Mouse (Mus musculus) G1E (cell line): Measurements from ENCODE around the gene Cog2. TPM values are rescaled to one million over a fixed set of nuclear protein-coding genes. Genes with fewer than 3 reads are reported as not detected.

ENCODE experiments used
- ATAC-seq: 2 replicates; pipeline ENCODE4 v1.8.0; 2016; ENCODE audit warnings: mild to moderate bottlenecking; ENCODE audit not compliant: insufficient number of reproducible peaks, poor library complexity, low FRiP score, severe bottlenecking; ENCODE audit errors: extremely low read depth
- DNase-seq: peaks from one replicate; pipeline ENCODE4 v3.0.0; 2012; ENCODE audit warnings: low spot score
- H3K27me3 ChIP-seq: 2 replicates; pipeline ENCODE4 v1.6.1; 2012; ENCODE audit warnings: mild to moderate bottlenecking, low read length, inconsistent platforms; ENCODE audit not compliant: insufficient read depth
- H3K36me3 ChIP-seq: replicated peaks from 2 replicates; pipeline ENCODE3; 2012; ENCODE audit warnings: mild to moderate bottlenecking, inconsistent platforms
- H3K4me1 ChIP-seq: 2 replicates; pipeline ENCODE4 v1.6.1; 2012; ENCODE audit warnings: low read depth, low read length, inconsistent platforms, mixed read lengths; ENCODE audit not compliant: insufficient read depth
- H3K4me3 ChIP-seq: 2 replicates; pipeline ENCODE4 v1.5.1; 2012; ENCODE audit warnings: low read depth, mild to moderate bottlenecking, inconsistent platforms, low read length, moderate library complexity, mixed read lengths
- H3K9me3 ChIP-seq: replicated peaks from 2 replicates; pipeline ENCODE4 v1.6.1; 2012; ENCODE audit warnings: inconsistent platforms
- CTCF ChIP-seq: IDR thresholded peaks from 2 replicates; pipeline ENCODE4 v1.5.1; 2012; ENCODE audit warnings: low read depth, low read length, inconsistent platforms, mixed read lengths
- GATA1 ChIP-seq: IDR thresholded peaks from 2 replicates; pipeline ENCODE4 v1.6.1; 2012; ENCODE audit warnings: borderline replicate concordance, low read length, inconsistent platforms, mixed read lengths
- GATA2 ChIP-seq: IDR thresholded peaks from 2 replicates; pipeline ENCODE4 v1.6.1; 2012; ENCODE audit warnings: low read depth, low read length, inconsistent platforms, borderline replicate concordance
- POLR2AphosphoS5 ChIP-seq: IDR thresholded peaks from 2 replicates; pipeline ENCODE4 v1.6.1; 2012; ENCODE audit warnings: low read depth, low read length, inconsistent platforms; ENCODE audit not compliant: insufficient replicate concordance
- TAL1 ChIP-seq: conservative IDR thresholded peaks from 2 replicates; pipeline ENCODE4 v1.6.1; 2012; ENCODE audit warnings: low read depth, low read length, inconsistent platforms, mixed read lengths
- polyA plus RNA-seq: library from polyadenylated mRNA; stranded (reverse); fragments of >175 nt; gene quantifications from 2 replicates; pipeline ENCODE4 v1.2.3, GENCODE M21; 2012
- total RNA-seq, 2 experiments: library from RNA; stranded (forward) in 1 of 2; stranded (reverse) in 1 of 2; fragments of 200-1000 nt in 1 of 2; fragments of >200 nt in 1 of 2; fragmentation: Nextera tagmentation in 1 of 2; gene quantifications; 2 replicates each; pipeline ENCODE4 v1.2.3; 2014 to 2017

Cog2 gene
- total and polyA plus RNA-seq, 3 experiments = 17.5 to 40.2 (median 20.3) TPM

DNA sequence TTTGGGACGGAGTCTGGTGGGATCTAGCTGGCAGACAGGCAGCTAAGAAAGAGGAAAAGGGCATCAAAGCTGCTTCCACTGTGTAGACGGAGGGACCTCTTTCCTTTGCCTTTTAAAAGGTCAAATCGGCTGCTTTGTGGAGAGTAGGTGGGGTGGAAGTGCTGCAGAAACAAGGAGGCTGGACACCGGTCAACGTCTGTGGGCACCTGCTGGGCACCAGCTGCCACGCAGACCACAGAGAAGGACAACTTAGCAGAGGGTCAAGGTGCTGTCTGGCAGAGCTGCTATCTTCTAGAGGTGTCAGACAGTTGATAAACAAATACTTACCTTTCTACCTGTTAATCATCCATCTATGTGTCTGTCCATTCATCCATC, 12.3 kb upstream of the Cog2 start:
- H3K27me3 ChIP-seq = no peaks in the 10 kb centered on the region
- H3K36me3 ChIP-seq = no peaks in the 10 kb centered on the region

DNA sequence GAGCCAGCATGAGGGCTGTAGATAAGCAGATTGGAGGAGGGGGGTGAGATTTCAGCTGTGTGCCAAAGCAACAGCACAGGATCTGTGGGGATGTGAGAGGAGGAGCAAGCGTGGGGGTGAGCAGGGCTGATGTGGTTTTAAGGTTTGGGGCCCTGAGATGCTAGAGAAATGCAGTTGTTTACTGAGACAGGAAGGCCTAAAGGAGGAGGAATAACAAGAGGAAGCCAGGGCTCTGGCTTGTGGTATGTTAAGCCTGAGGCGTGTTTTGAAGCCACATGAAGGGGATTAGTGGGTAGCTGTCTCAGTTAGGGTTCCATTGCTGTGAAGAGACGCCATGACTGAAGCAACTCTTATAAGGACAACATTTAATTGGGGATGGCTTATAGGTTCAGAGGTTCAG, 11.4 kb upstream of the Cog2 start:
- no peak for TF ChIP-seq TAL1
- no peak for TF ChIP-seq GATA2
- TF ChIP-seq GATA1 = no peak
- TF ChIP-seq POLR2AphosphoS5 = no peak
- TF ChIP-seq CTCF = no peak
- no peaks in the 10 kb centered on the region for H3K4me1 ChIP-seq
- H3K27me3 ChIP-seq = no peaks in the 10 kb centered on the region
- H3K9me3 ChIP-seq = no peaks in the 10 kb centered on the region
- no peak overlapping the region for H3K4me3 ChIP-seq
- no peaks in the 10 kb centered on the region for H3K36me3 ChIP-seq
- DNase-seq (no peak), ATAC-seq (no peak)

More for the DNA sequence above, 12.3 kb upstream of the Cog2 start:
- ATAC-seq (no peak), DNase-seq (no peak)
- TF ChIP-seq POLR2AphosphoS5 = no peak
- no peak for TF ChIP-seq GATA2
- no peak for TF ChIP-seq GATA1
- TF ChIP-seq CTCF = no peak
- TF ChIP-seq TAL1 = no peak
- no peak overlapping the region for H3K4me3 ChIP-seq
- H3K9me3 ChIP-seq = no peaks in the 10 kb centered on the region
- no peaks in the 10 kb centered on the region for H3K4me1 ChIP-seq

DNA sequence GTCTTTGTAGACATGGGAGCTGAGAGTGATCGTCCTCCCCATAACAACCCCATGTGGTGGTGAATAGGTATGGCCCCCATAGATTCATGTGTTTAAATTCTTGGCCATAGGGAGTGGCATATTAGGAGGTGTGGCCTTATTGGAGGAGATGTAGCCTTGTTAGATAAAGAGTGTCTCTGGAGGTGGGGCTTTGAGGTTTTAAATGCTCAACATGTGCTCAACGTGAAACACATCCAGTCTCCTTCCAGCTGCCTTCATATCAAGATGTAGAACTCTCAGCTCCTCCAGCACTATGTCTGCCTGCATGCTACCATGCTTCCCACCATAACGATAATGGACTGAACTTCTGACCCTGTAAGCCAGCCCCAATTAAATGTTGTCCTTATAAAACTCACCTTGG, 4.5 kb upstream of the Cog2 start:
- DNase-seq (no peak), ATAC-seq (no peak)
- TF ChIP-seq TAL1 = no peak
- TF ChIP-seq POLR2AphosphoS5 = no peak
- TF ChIP-seq GATA1 = no peak
- no peak for TF ChIP-seq CTCF
- TF ChIP-seq GATA2 = no peak
- Histone ChIP-seq H3K36me3 (no peaks in the 10 kb centered on the region), H3K4me3 (no peak overlapping the region), H3K9me3 (no peaks in the 10 kb centered on the region), H3K27me3 (peaks cover 7% of the 10 kb centered on the region; the same call in 1 of the 2 replicates), H3K4me1 (peaks cover 16% of the 10 kb centered on the region)

DNA sequence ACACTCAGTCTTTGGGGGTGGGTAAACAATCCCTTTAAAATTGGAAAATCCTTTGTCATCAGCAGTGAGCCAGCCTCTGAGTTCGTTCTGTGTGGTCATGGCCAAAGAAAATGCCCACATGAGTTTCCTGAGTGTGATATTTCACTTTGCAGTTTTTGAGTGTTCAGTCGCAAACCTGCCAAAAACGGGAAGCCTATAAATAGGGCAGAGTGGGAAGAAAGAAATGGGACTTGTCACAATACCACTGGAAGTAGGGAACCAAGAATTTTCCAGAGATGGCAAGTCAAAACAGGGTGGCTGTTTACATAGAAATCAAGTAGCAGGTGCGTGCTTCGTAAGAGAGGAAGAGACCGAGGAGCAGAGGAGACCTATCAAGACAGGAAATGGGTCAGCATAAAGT, 4.0 kb upstream of the Cog2 start:
- Histone ChIP-seq H3K27me3 (peaks cover 7% of the 10 kb centered on the region; the same call in 1 of the 2 replicates), H3K9me3 (no peaks in the 10 kb centered on the region), H3K4me3 (no peak overlapping the region), H3K4me1 (peaks cover 19% of the 10 kb centered on the region), H3K36me3 (no peaks in the 10 kb centered on the region)
- DNase-seq (no peak), ATAC-seq (no peak)
- TF ChIP-seq POLR2AphosphoS5 (no peak), GATA2 (no peak), CTCF (no peak), TAL1 (no peak), GATA1 (no peak)

DNA sequence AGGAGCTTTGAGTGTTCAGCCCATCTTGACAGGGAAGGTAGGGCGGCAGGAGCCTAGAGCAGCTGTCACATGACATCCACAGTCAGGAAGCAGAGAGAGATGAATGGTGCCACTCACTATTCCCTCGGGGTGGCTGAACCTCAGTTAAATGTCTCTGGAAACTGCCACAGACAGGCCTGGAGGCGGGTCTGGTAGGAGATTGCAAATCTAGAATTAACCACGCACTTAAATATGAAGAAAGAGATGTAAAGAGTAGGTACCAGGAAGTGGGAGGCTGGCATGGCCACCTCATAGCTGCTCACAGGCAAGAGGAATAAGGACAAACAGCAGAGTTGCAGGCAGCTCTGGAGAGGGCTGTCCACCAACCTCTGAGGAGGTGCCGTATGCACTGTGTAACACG, 3.4 kb upstream of the Cog2 start:
- Histone ChIP-seq H3K4me1 (peaks cover 25% of the 10 kb centered on the region), H3K9me3 (no peaks in the 10 kb centered on the region), H3K4me3 (no peak overlapping the region), H3K36me3 (peaks cover 3% of the 10 kb centered on the region), H3K27me3 (peaks cover 7% of the 10 kb centered on the region; the same call in 1 of the 2 replicates)
- no peak for DNase-seq
- TF ChIP-seq CTCF = no peak
- TF ChIP-seq TAL1 = no peak
- no peak for TF ChIP-seq POLR2AphosphoS5
- no peak for TF ChIP-seq GATA2
- TF ChIP-seq GATA1 = no peak
- ATAC-seq = no peak

DNA sequence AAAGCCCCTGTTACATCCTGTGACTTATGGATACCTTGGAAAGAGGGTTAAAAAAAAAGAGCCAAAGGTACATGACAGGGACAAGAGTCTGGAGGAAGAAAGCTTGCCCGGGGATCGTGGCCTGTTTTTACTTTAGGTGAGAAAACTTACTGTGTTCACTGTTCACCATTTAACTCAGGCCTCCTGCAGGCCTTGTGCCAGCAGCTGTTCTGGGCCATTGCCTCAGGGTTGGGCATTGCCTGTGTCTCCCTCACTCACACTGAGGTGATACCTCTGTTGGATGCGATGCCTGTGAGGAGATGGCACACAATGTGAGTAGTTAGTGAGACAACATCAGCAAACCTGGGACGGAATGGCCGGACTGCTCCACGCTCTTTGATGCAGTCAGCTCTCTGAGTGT, 1.4 kb downstream of the Cog2 start:
- Histone ChIP-seq H3K4me3 (peak overlapping the region; percentile 98; the same call in 1 of the 2 replicates), H3K27me3 (peaks cover 7% of the 10 kb centered on the region; the same call in 1 of the 2 replicates), H3K9me3 (no peaks in the 10 kb centered on the region), H3K4me1 (peaks cover 34% of the 10 kb centered on the region), H3K36me3 (peaks cover 47% of the 10 kb centered on the region)
- ATAC-seq (no peak), DNase-seq (no peak)
- no peak for TF ChIP-seq POLR2AphosphoS5
- TF ChIP-seq GATA1 = no peak
- TF ChIP-seq GATA2 = no peak
- no peak for TF ChIP-seq CTCF
- TF ChIP-seq TAL1 = no peak
